Mouse (Mus musculus) hindbrain, embryonic 11.5 days (tissue): ENCODE results near the gene Suv39h1. TPM values are rescaled to one million over a fixed set of nuclear protein-coding genes. Genes with fewer than 3 reads are reported as not detected.
"Not testable (repeated sequence)": the region's sequence is repeated elsewhere in the genome, so short reads cannot be mapped to it uniquely, and the experiment has no call there.

Experiments
- ATAC-seq: fragments of 200-750 bp; cut with Nextera tagmentation; 2 replicates; pipeline ENCODE4 v1.8.0; 2017; ENCODE audit warnings: mild to moderate bottlenecking, moderate TSS enrichment, moderate library complexity; ENCODE audit not compliant: low FRiP score
- DNase-seq: peaks from one replicate; pipeline ENCODE4 v3.0.0-alpha.2; 2015; ENCODE audit warnings: low spot score
- H3K27ac ChIP-seq: fragments of 300-500 bp; sonication (generic); 2 replicates; pipeline ENCODE4 v1.5.1; 2014; ENCODE audit warnings: mild to moderate bottlenecking, low read depth, low read length
- H3K27me3 ChIP-seq: fragments of 300-500 bp; sonication (generic); 2 replicates; pipeline ENCODE4 v1.6.1; 2014; ENCODE audit warnings: mild to moderate bottlenecking, low read length, moderate library complexity, mixed read lengths; ENCODE audit not compliant: control insufficient read depth, insufficient read depth
- H3K36me3 ChIP-seq: fragments of 300-500 bp; sonication (generic); 2 replicates; pipeline ENCODE4 v1.6.1; 2014; ENCODE audit warnings: mild to moderate bottlenecking, low read length, moderate library complexity, mixed read lengths; ENCODE audit not compliant: control insufficient read depth, insufficient read depth
- H3K4me1 ChIP-seq: fragments of 300-500 bp; sonication (generic); replicated peaks from 2 replicates; pipeline ENCODE4 v1.6.1; 2014; ENCODE audit warnings: low read length, mixed read lengths; ENCODE audit not compliant: control insufficient read depth, insufficient read depth
- H3K4me2 ChIP-seq: fragments of 300-500 bp; sonication (generic); replicated peaks from 2 replicates; pipeline ENCODE4 v1.6.1; 2014; ENCODE audit warnings: mild to moderate bottlenecking, low read depth, low read length
- H3K4me3 ChIP-seq: fragments of 300-500 bp; sonication (generic); 2 replicates; pipeline ENCODE4 v1.5.1; 2014; ENCODE audit warnings: low read depth, low read length
- H3K9ac ChIP-seq: fragments of 300-500 bp; sonication (generic); 2 replicates; pipeline ENCODE4 v1.6.1; 2014; ENCODE audit warnings: low read depth, low read length
- H3K9me3 ChIP-seq: fragments of 300-500 bp; sonication (generic); 2 replicates; pipeline ENCODE4 v1.6.1; 2016; ENCODE audit warnings: low read length; ENCODE audit not compliant: control insufficient read depth
- WGBS: fragments of 180-500 bp; shearing (Covaris S2); extraction: QIAGEN DNeasy Blood & Tissue Kit; methylation state at CpG from one replicate; pipeline ENCODE4 v1.1.7; 2014; 5-methylcytosine and 5-hydroxymethylcytosine counted together
- polyA plus RNA-seq: library from polyadenylated mRNA; unstranded; fragments of >200 nt; fragmentation: Nextera tagmentation; extraction: Ambion mirVana; gene quantifications from 2 replicates; pipeline ENCODE4 v1.2.1, GENCODE M21; 2014

Gene Suv39h1
- polyA plus RNA-seq, 1 experiment from 2014 or later = 59.8 TPM

- not testable (repeated sequence) for H3K27me3 ChIP-seq
- WGBS = 20% methylated on average over 2 of the region's 48 CpGs
Measured at GRCm38 (mm10) chrX:8096068-8096786, 21.7 kb upstream of the Suv39h1 start.

GRCm38 (mm10) chrX:8095546-8095945 is 21.0 kb upstream of the Suv39h1 start:
- H3K27me3 ChIP-seq = no peaks in the 10 kb centered on the region
- no peaks in the 10 kb centered on the region for H3K4me1 ChIP-seq
- no peaks in the 10 kb centered on the region for H3K9me3 ChIP-seq
- 89% methylated on average over 10 of the region's 10 CpGs for WGBS
- no peak overlapping the region for H3K27ac ChIP-seq
- H3K4me3 ChIP-seq = peak overlapping the region; percentile 20; the same call in 1 of the 2 replicates
- DNase-seq = no peak
- peak overlapping the region; percentile 32 for H3K4me2 ChIP-seq
- ATAC-seq = no peak
- H3K36me3 ChIP-seq = no peaks in the 10 kb centered on the region
- H3K9ac ChIP-seq = no peak overlapping the region

More at GRCm38 (mm10) chrX:8096068-8096786, 21.7 kb upstream of the Suv39h1 start:
- not testable (repeated sequence) for H3K36me3 ChIP-seq, H3K9me3 ChIP-seq, H3K4me1 ChIP-seq, DNase-seq, H3K9ac ChIP-seq, H3K27ac ChIP-seq
- ATAC-seq = peak; percentile 92
- H3K4me2 ChIP-seq = peak overlapping the region; percentile 32
- peak overlapping the region; percentile 20; the same call in 1 of the 2 replicates for H3K4me3 ChIP-seq

- not testable (repeated sequence) for H3K4me1 ChIP-seq, H3K9ac ChIP-seq, H3K27me3 ChIP-seq, H3K27ac ChIP-seq, H3K9me3 ChIP-seq, H3K36me3 ChIP-seq, H3K4me3 ChIP-seq, ATAC-seq, DNase-seq, H3K4me2 ChIP-seq
- 83% methylated on average over 4 of the region's 5 CpGs for WGBS
Measured at GRCm38 (mm10) chrX:8090954-8091347, 16.4 kb upstream of the Suv39h1 start.

GRCm38 (mm10) chrX:8090346-8090953 is 15.9 kb upstream of the Suv39h1 start, which contains the start of gene Was:
Gene Was, minus strand, starts transcription at chrX:8090498.
- H3K27me3 ChIP-seq = no peaks in the 10 kb centered on the region
- no peak within 1 kb of the TSS for H3K4me3 ChIP-seq
- H3K27ac ChIP-seq = no peak within 1 kb of the TSS
- no peaks in the 10 kb centered on the region for H3K36me3 ChIP-seq
- H3K9ac ChIP-seq = no peak within 1 kb of the TSS
- H3K4me2 ChIP-seq = no peak within 1 kb of the TSS
- no peaks in the 10 kb centered on the region for H3K4me1 ChIP-seq
- no peak for ATAC-seq
- 87% methylated on average over 13 of the region's 14 CpGs for WGBS
- no peak for DNase-seq
- no peaks in the 10 kb centered on the region for H3K9me3 ChIP-seq

GRCm38 (mm10) chrX:8089746-8090145 is 15.2 kb upstream of the Suv39h1 start:
- Histone ChIP-seq H3K27me3 (no peaks in the 10 kb centered on the region), H3K4me2 (no peak overlapping the region), H3K9ac (no peak overlapping the region), H3K4me3 (no peak overlapping the region), H3K4me1 (no peaks in the 10 kb centered on the region), H3K9me3 (no peaks in the 10 kb centered on the region), H3K27ac (no peak overlapping the region), H3K36me3 (no peaks in the 10 kb centered on the region)
- DNase-seq = no peak
- 96% methylated on average over 3 of the region's 3 CpGs for WGBS
- ATAC-seq = no peak

GRCm38 (mm10) chrX:8085611-8086010 is 11.1 kb upstream of the Suv39h1 start:
- 86% methylated on average over 6 of the region's 8 CpGs for WGBS
- Histone ChIP-seq H3K9me3 (no peaks in the 10 kb centered on the region), H3K27ac (no peak overlapping the region), H3K4me3 (no peak overlapping the region), H3K4me1 (no peaks in the 10 kb centered on the region), H3K27me3 (no peaks in the 10 kb centered on the region), H3K36me3 (no peaks in the 10 kb centered on the region), H3K4me2 (no peak overlapping the region), H3K9ac (no peak overlapping the region)
- DNase-seq (no peak), ATAC-seq (no peak)

- no peaks in the 10 kb centered on the region for H3K4me1 ChIP-seq
- no peak overlapping the region for H3K4me2 ChIP-seq
- H3K27ac ChIP-seq = no peak overlapping the region
- H3K4me3 ChIP-seq = no peak overlapping the region
- no peak overlapping the region for H3K9ac ChIP-seq
- no peaks in the 10 kb centered on the region for H3K36me3 ChIP-seq
- DNase-seq (no peak), ATAC-seq (no peak)
- WGBS = 90% methylated on average over 6 of the region's 6 CpGs
- H3K9me3 ChIP-seq = no peaks in the 10 kb centered on the region
- H3K27me3 ChIP-seq = no peaks in the 10 kb centered on the region
Measured at GRCm38 (mm10) chrX:8084771-8085259, 10.3 kb upstream of the Suv39h1 start.

GRCm38 (mm10) chrX:8075104-8075503 is 544 bp upstream of the Suv39h1 start:
- Histone ChIP-seq H3K27ac (peak overlapping the region; percentile 71), H3K9ac (peak overlapping the region; percentile 44; the same call in 1 of the 2 replicates), H3K27me3 (no peaks in the 10 kb centered on the region), H3K36me3 (no peaks in the 10 kb centered on the region), H3K4me1 (no peaks in the 10 kb centered on the region), H3K9me3 (no peaks in the 10 kb centered on the region), H3K4me2 (peak overlapping the region; percentile 43), H3K4me3 (peak overlapping the region; percentile 49)
- DNase-seq (no peak), ATAC-seq (peak; percentile 43)
- WGBS = 40% methylated on average over 3 of the region's 3 CpGs
